Mouse (Mus musculus): ENCODE results near the gene Olfr1219.

Olfr1219 gene

DNA sequence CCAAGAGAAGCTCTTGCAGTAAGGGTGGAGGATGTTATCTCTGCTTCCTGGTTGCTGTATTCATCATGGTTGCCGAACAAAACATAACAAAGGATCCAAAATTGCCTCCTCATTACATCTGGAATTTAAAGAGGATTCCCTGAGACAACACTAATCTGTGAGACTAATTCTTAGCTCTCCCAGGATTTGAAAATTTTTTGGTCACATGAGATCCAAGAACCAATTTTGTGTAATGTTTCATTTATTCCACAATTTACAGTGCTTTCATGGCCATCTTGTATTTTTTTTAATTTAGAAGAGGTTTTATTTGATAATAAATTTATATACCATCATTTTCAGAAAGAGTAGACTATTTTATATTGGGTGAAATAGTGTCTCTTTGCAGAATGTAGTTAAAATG is at the start of gene Olfr1219:
Gene Olfr1219, minus strand, starts transcription at position 101 of the 400 bp plus-strand sequence.
- no peak for DNase-seq

DNA sequence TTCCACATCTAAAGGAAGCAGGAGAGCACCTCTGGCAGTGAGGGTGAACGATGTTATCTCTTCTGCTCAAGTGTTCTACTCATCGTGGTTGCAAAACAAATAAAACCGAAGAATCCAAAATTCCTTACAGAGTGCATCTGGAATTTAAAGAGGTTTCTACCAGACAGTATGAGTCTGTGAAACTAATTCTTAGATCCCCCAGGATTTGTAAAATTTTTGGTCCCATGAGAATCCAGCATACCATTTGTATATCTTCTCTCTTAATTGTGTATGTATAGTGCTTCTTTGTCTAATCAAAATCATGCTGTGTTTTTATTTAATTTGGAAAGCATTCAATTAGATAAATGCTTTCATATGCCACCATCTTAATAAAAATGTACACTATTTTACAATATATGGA is 49.6 kb upstream of the Olfr1219 start, which contains the start of gene Olfr1222:
Gene Olfr1222, minus strand, starts transcription at position 101 of the 400 bp plus-strand sequence.
- no peak for DNase-seq

DNA sequence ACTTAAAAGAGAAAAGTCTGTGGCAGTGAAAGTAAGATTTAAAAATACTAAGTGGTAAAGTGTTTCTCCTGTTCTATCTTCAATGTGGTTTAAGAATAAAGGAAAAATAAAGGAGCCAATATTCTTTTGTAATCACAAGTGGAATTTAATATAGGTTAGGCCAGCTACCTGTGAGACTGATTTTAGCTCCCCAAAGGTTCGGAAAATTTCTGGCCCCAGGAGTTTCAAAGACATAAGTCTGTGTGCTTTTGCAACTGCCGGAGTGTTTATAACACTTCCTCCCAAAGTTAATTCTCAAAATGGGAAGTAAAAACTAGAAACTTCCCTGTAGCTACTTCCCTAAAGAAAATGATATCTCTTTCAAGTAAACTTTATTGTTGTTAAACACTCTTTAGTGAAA is 33.9 kb upstream of the Olfr1219 start, which contains the start of gene Olfr1221:
Gene Olfr1221, minus strand, starts transcription at position 101 of the 400 bp plus-strand sequence.
- no peak for DNase-seq

DNA sequence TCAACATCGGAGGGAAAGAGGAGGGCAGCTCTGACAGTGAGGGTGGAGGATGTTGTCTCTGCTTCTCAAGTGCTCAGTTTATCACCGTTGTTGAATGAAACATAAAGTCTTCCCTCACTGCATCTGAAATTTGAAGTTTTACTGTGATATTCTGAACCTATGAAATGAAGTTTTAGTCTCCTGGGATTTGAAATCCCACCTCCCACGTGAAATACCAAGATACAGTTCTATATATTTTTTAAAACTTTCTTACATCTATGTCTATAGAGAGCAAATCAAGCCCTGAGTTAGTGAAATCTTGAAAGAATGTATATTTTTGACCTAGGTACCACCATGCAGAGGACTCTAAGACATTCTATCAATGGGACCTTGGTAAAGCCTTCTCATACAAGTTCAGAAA is 23.4 kb upstream of the Olfr1219 start, which contains the start of gene Olfr1220:
Gene Olfr1220, minus strand, starts transcription at position 101 of the 400 bp plus-strand sequence.
- DNase-seq: no peak

DNA sequence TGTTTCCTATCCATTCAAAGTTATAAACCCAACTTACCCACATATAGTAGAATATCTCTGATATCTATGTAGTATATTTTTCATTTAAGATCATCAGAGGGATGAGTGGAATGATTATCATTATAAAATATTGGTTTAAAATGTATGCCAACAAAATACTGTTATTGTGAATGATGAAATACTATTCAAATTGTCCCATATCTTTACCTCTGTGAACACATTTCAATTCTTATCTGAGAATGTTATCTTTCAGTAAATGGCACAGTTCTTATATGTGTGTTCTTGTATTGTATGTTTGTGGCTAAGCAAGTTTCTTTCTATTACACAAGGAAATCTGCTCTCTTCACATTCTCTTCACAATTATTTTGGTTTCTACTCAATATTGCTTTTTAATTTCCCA is 22.3 kb upstream of the Olfr1219 start:
- DNase-seq: no peak

DNA sequence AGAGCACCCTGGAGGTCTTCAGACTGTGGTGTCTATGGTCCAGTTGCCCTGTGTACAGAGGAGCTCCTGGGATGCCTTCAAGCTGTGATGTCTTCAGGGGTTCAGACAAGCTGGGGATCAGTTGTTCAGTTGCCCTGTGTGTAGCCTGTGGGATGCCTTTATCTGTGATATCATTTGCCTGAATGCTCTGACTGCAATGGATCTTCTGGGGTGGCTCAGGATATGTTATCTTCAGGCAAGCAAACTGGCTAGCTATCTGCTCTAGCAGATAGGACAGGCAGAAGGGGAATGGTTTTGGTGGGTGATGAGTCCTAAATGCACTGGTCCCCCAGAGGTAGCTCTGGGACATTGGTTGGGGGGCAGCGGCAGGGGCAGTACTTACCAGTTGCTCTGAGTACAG is 10.5 kb upstream of the Olfr1219 start:
- DNase-seq: no peak

DNA sequence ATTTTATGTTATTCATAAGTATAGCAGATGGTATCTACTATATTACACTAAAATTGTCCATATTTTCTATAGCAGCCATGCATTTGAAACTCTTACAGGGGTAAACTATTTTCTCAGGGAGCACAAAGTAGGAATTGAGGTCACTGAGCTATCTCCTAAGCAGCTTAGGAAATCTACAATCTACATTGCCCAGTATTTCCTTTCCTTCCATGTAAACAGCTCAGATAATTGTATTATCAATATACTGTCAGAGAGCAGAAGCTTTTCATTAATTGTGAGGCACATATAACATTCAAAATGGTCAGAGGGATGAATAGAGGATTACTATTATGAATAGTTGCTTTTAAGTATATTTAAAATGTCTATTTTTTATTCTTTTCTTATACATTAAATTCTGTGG is 1.8 kb downstream of the Olfr1219 start:
- DNase-seq: no peak

DNA sequence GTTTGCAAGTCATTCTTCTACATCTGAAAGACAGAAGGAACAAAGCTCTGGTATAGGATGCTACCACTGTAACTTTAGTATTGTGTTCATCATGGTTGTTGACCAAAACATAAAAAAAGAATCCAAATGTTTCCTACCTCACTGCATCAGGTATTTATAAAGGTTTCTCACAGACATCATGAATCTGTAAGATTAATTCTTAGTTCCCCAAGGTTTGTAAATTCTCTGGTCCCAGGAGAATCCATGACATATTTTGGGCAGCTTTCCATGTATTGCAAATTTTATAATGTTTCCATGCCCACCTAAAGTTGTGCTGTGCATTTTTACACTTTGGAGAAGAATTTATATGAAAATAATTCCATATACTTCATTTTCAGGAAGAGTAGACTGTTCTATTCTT is 22.2 kb downstream of the Olfr1219 start, which contains the start of gene Olfr1218:
Gene Olfr1218, minus strand, starts transcription at position 101 of the 400 bp plus-strand sequence.
- DNase-seq: no peak

DNA sequence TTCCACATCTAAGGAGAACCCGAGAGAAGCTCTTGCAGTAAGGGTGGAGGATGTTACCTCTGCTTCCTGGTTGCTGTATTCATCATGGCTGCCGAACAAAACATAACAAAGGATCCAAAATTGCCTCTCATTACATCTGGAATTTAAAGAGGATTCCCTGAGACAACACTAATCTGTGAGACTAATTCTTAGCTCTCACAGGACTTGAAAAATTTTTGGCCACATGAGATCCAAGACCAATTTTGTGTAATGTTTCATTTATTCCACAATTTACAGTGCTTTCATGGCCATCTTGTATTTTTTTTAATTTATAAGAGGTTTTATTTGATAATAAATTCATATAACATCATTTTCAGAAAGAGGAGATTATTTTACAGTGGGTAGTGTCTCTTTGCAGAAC is 51.3 kb downstream of the Olfr1219 start, which contains the start of gene Olfr1217:
Gene Olfr1217, minus strand, starts transcription at position 101 of the 400 bp plus-strand sequence.
- DNase-seq: no peak
